Mouse (Mus musculus) heart, postnatal 14 days (tissue): ENCODE measurements around the gene Slco1c1. TPM values are rescaled to one million over a fixed set of nuclear protein-coding genes. Genes with fewer than 3 reads are reported as not detected.

Experiments
- DNase-seq, 2 experiments: peaks; one replicate each; pipeline ENCODE4 v3.0.0; 2021 to 2022
- intact Hi-C: fragments of 180-260 bp; cut with DNase I; formaldehyde crosslinking; loops from one replicate; pipeline ENCODE4 v1.15.1; 2025
- long read RNA-seq, 2 experiments: library from polyadenylated mRNA; stranded (forward); transcript quantifications; one replicate each; pipeline ENCODE4 v2.0.0; 2021
- total RNA-seq, 2 experiments: library from RNA; stranded (reverse); gene quantifications; 2 replicates each; pipeline ENCODE4 v1.2.3; 2021

The Slco1c1 gene
- total RNA-seq, result under 1 TPM; 0.67 to 0.73 TPM
- long read RNA-seq, experiment 1, partial matches to known transcripts, result 1 of 1 reads
- long read RNA-seq, experiment 1, other reads (novel, unspliced or antisense), result 0 of 1 reads
- long read RNA-seq, experiment 2, partial matches to known transcripts, result 1 of 1 reads
- long read RNA-seq, experiment 2, other reads (novel, unspliced or antisense), result 0 of 1 reads

- no peak for DNase-seq
- intact Hi-C loops, result no loop called here
Observed at GRCm38 (mm10) chr6:141523747-141524640, at the start of gene Slco1c1. Gene Slco1c1 (plus strand): TSS chr6:141524368.

GRCm38 (mm10) chr6:141474696-141475095 is 49.5 kb upstream of the Slco1c1 start:
- intact Hi-C loops, result no loop called here
- peak; percentile 17 to 39 for DNase-seq

GRCm38 (mm10) chr6:141485302-141486021 is 38.7 kb upstream of the Slco1c1 start:
- DNase-seq, result peak; percentile 47 to 69
- intact Hi-C loops, result loop anchor here (5.0 to 10.0 kb wide), 4 partner anchors 92 to 859 kb away; partner anchors contain the start of gene Pyroxd1

- DNase-seq, result peak in 1 of 2 experiments; percentile 28
- intact Hi-C loops, result loop anchor here (5.0 to 10.0 kb wide), 4 partner anchors 90 to 858 kb away; partner anchors contain the start of gene Pyroxd1
Observed at GRCm38 (mm10) chr6:141487266-141487665, 36.9 kb upstream of the Slco1c1 start.

GRCm38 (mm10) chr6:141488619-141489018 is 35.5 kb upstream of the Slco1c1 start:
- intact Hi-C loops, result loop anchor here (5.0 to 10.0 kb wide), 4 partner anchors 89 to 856 kb away; partner anchors contain the start of gene Pyroxd1
- peak; percentile 42 to 78 for DNase-seq

- intact Hi-C loops, result loop anchor here (5.0 kb wide), 1 partner anchor 72 kb away; no protein-coding TSS in a partner anchor
- DNase-seq, result no peak
Observed at GRCm38 (mm10) chr6:141494909-141495308, 29.3 kb upstream of the Slco1c1 start.

- DNase-seq, result no peak
- intact Hi-C loops, result no loop called here
Observed at GRCm38 (mm10) chr6:141495634-141496418, 28.3 kb upstream of the Slco1c1 start.

- DNase-seq, result peak in 1 of 2 experiments; percentile 12
- intact Hi-C loops, result no loop called here
Observed at GRCm38 (mm10) chr6:141499511-141499910, 24.7 kb upstream of the Slco1c1 start.

- no peak for DNase-seq
- intact Hi-C loops, result no loop called here
Observed at GRCm38 (mm10) chr6:141501171-141501570, 23.0 kb upstream of the Slco1c1 start.

- no peak for DNase-seq
- intact Hi-C loops, result no loop called here
Observed at GRCm38 (mm10) chr6:141522541-141522940, 1.6 kb upstream of the Slco1c1 start.

- intact Hi-C loops, result no loop called here
- no peak for DNase-seq
Observed at GRCm38 (mm10) chr6:141525787-141526186, 1.6 kb downstream of the Slco1c1 start.

- no peak for DNase-seq
Observed at GRCm38 (mm10) chr6:141530865-141531264, 6.7 kb downstream of the Slco1c1 start.

GRCm38 (mm10) chr6:141537298-141537697 is 13.1 kb downstream of the Slco1c1 start:
- intact Hi-C loops, result no loop called here

More at GRCm38 (mm10) chr6:141530865-141531264, 6.7 kb downstream of the Slco1c1 start:
- intact Hi-C loops, result no loop called here

GRCm38 (mm10) chr6:141541136-141541535 is 17.0 kb downstream of the Slco1c1 start:
- no peak for DNase-seq
- intact Hi-C loops, result no loop called here

More at GRCm38 (mm10) chr6:141537298-141537697, 13.1 kb downstream of the Slco1c1 start:
- no peak for DNase-seq

GRCm38 (mm10) chr6:141543344-141543743 is 19.2 kb downstream of the Slco1c1 start:
- DNase-seq, result no peak
- intact Hi-C loops, result no loop called here

GRCm38 (mm10) chr6:141558118-141558517 is 34.0 kb downstream of the Slco1c1 start:
- DNase-seq, result no peak
- intact Hi-C loops, result no loop called here

- no peak for DNase-seq
- intact Hi-C loops, result loop anchor here (5.0 kb wide), 1 partner anchor 75 kb away; no protein-coding TSS in a partner anchor
Observed at GRCm38 (mm10) chr6:141567366-141567765, 43.2 kb downstream of the Slco1c1 start.

- intact Hi-C loops, result loop anchor here (5.0 kb wide), 1 partner anchor 76 kb away; no protein-coding TSS in a partner anchor
- peak; percentile 9 to 15 for DNase-seq
Observed at GRCm38 (mm10) chr6:141567852-141568558, 43.8 kb downstream of the Slco1c1 start.

GRCm38 (mm10) chr6:141568559-141568946 is 44.4 kb downstream of the Slco1c1 start:
- intact Hi-C loops, result loop anchor here (5.0 kb wide), 1 partner anchor 76 kb away; no protein-coding TSS in a partner anchor
- no peak for DNase-seq
